Mouse (Mus musculus): ENCODE data around the gene Acss2. TPM values are rescaled to one million over a fixed set of nuclear protein-coding genes. Genes with fewer than 3 reads are reported as not detected.
"Not testable (repeated sequence)": the region's sequence is repeated elsewhere in the genome, so short reads cannot be mapped to it uniquely, and the experiment has no call there.

Acss2 gene
- polyA plus RNA-seq, 1 experiment from 2014 or later: 13.4 TPM

- Histone ChIP-seq H3K27me3 (no peaks in the 10 kb centered on the region), H3K9ac (no peak overlapping the region), H3K36me3 (no peaks in the 10 kb centered on the region), H3K4me3 (no peak overlapping the region), H3K9me3 (no peaks in the 10 kb centered on the region), H3K27ac (no peak overlapping the region), H3K4me1 (no peaks in the 10 kb centered on the region), H3K4me2 (no peak overlapping the region)
- no peak for ATAC-seq (ENCODE audit: insufficient number of reproducible peaks, low FRiP score, low TSS enrichment, low read depth)
- 77% methylated on average over 3 of the region's 3 CpGs for WGBS
Measured at GRCm38 (mm10) chr2:155603707-155604106, 86.0 kb downstream of the Acss2 start.

- WGBS: 33% methylated on average over 10 of the region's 10 CpGs
- 0 out of 2 replicates have a peak overlapping the region, but pooled peaks have one; percentile 20 for H3K9ac ChIP-seq
- H3K27ac ChIP-seq: 0 out of 2 replicates have a peak overlapping the region, but pooled peaks have one; percentile 11
- ATAC-seq (ENCODE audit: insufficient number of reproducible peaks, low FRiP score, low TSS enrichment, low read depth): no peak
- H3K27me3 ChIP-seq: no peaks in the 10 kb centered on the region
- no peaks in the 10 kb centered on the region for H3K36me3 ChIP-seq
- H3K4me1 ChIP-seq: no peaks in the 10 kb centered on the region
- no peak overlapping the region for H3K4me2 ChIP-seq
- H3K4me3 ChIP-seq: no peak overlapping the region
- no peaks in the 10 kb centered on the region for H3K9me3 ChIP-seq
Measured at GRCm38 (mm10) chr2:155604560-155605235, 87.0 kb downstream of the Acss2 start.

GRCm38 (mm10) chr2:155605236-155605589 lies 87.5 kb downstream of the Acss2 start:
- H3K9me3 ChIP-seq; H3K27me3 ChIP-seq; ATAC-seq (ENCODE audit: insufficient number of reproducible peaks, low FRiP score, low TSS enrichment, low read depth); H3K4me3 ChIP-seq; H3K4me1 ChIP-seq; H3K27ac ChIP-seq; H3K36me3 ChIP-seq; H3K4me2 ChIP-seq: not testable (repeated sequence)
- 55% methylated on average over 4 of the region's 4 CpGs for WGBS
- 0 out of 2 replicates have a peak overlapping the region, but pooled peaks have one; percentile 20 for H3K9ac ChIP-seq

GRCm38 (mm10) chr2:155606360-155606759 lies 88.6 kb downstream of the Acss2 start:
- WGBS: 78% methylated on average over 4 of the region's 4 CpGs
- no peaks in the 10 kb centered on the region for H3K27me3 ChIP-seq
- no peak overlapping the region for H3K9ac ChIP-seq
- no peaks in the 10 kb centered on the region for H3K36me3 ChIP-seq
- H3K9me3 ChIP-seq: no peaks in the 10 kb centered on the region
- no peak for ATAC-seq (ENCODE audit: insufficient number of reproducible peaks, low FRiP score, low TSS enrichment, low read depth)
- H3K4me2 ChIP-seq: no peak overlapping the region
- no peak overlapping the region for H3K27ac ChIP-seq
- H3K4me3 ChIP-seq: no peak overlapping the region
- H3K4me1 ChIP-seq: no peaks in the 10 kb centered on the region

GRCm38 (mm10) chr2:155610978-155611377 lies 93.2 kb downstream of the Acss2 start, which contains the start of gene Myh7b:
Gene Myh7b, plus strand, starts transcription at chr2:155611212.
- Histone ChIP-seq H3K4me2 (no peak within 1 kb of the TSS), H3K27ac (no peak within 1 kb of the TSS), H3K36me3 (no peaks in the 10 kb centered on the region), H3K9me3 (no peaks in the 10 kb centered on the region), H3K4me1 (peaks cover 11% of the 10 kb centered on the region; the same call in 1 of the 2 replicates), H3K27me3 (no peaks in the 10 kb centered on the region), H3K4me3 (no peak within 1 kb of the TSS), H3K9ac (no peak within 1 kb of the TSS)
- ATAC-seq (ENCODE audit: insufficient number of reproducible peaks, low FRiP score, low TSS enrichment, low read depth): no peak
- WGBS: 41% methylated on average over 4 of the region's 4 CpGs

GRCm38 (mm10) chr2:155611834-155612550 lies 94.2 kb downstream of the Acss2 start:
- Histone ChIP-seq H3K27ac (no peak overlapping the region), H3K4me3 (no peak overlapping the region), H3K9me3 (no peaks in the 10 kb centered on the region), H3K4me2 (no peak overlapping the region), H3K9ac (no peak overlapping the region), H3K27me3 (no peaks in the 10 kb centered on the region), H3K4me1 (peaks cover 11% of the 10 kb centered on the region; the same call in 1 of the 2 replicates), H3K36me3 (no peaks in the 10 kb centered on the region)
- no peak for ATAC-seq (ENCODE audit: insufficient number of reproducible peaks, low FRiP score, low TSS enrichment, low read depth)
- WGBS: 80% methylated on average over 9 of the region's 9 CpGs

GRCm38 (mm10) chr2:155613326-155613755 lies 95.6 kb downstream of the Acss2 start:
- no peaks in the 10 kb centered on the region for H3K9me3 ChIP-seq
- no peaks in the 10 kb centered on the region for H3K36me3 ChIP-seq
- H3K9ac ChIP-seq: no peak overlapping the region
- H3K4me2 ChIP-seq: peak overlapping the region; percentile 55
- H3K27ac ChIP-seq: no peak overlapping the region
- peaks cover 11% of the 10 kb centered on the region; the same call in 1 of the 2 replicates for H3K4me1 ChIP-seq
- no peaks in the 10 kb centered on the region for H3K27me3 ChIP-seq
- peak; percentile 64 for ATAC-seq (ENCODE audit: insufficient number of reproducible peaks, low FRiP score, low TSS enrichment, low read depth)
- H3K4me3 ChIP-seq: peak overlapping the region; percentile 34
- 2% methylated on average over 19 of the region's 20 CpGs for WGBS

GRCm38 (mm10) chr2:155613953-155614352 lies 96.2 kb downstream of the Acss2 start:
- Histone ChIP-seq H3K27ac (no peak overlapping the region), H3K4me3 (peak overlapping the region; percentile 34; the same call in 1 of the 2 replicates), H3K36me3 (no peaks in the 10 kb centered on the region), H3K27me3 (no peaks in the 10 kb centered on the region), H3K9me3 (no peaks in the 10 kb centered on the region), H3K9ac (no peak overlapping the region), H3K4me2 (peak overlapping the region; percentile 55; the same call in 1 of the 2 replicates), H3K4me1 (peaks cover 11% of the 10 kb centered on the region; the same call in 1 of the 2 replicates)
- 64% methylated on average over 8 of the region's 8 CpGs for WGBS
- ATAC-seq (ENCODE audit: insufficient number of reproducible peaks, low FRiP score, low TSS enrichment, low read depth): no peak

- Histone ChIP-seq H3K9ac (no peak overlapping the region), H3K36me3 (no peaks in the 10 kb centered on the region), H3K9me3 (no peaks in the 10 kb centered on the region), H3K27me3 (no peaks in the 10 kb centered on the region), H3K4me2 (no peak overlapping the region), H3K4me3 (no peak overlapping the region), H3K27ac (no peak overlapping the region), H3K4me1 (peaks cover 15% of the 10 kb centered on the region; the same call in 1 of the 2 replicates)
- 51% methylated on average over 6 of the region's 6 CpGs for WGBS
- no peak for ATAC-seq (ENCODE audit: insufficient number of reproducible peaks, low FRiP score, low TSS enrichment, low read depth)
Measured at GRCm38 (mm10) chr2:155616971-155617370, 99.2 kb downstream of the Acss2 start.

- H3K36me3 ChIP-seq: no peaks in the 10 kb centered on the region
- H3K4me1 ChIP-seq: peaks cover 7% of the 10 kb centered on the region; the same call in 1 of the 2 replicates
- H3K4me2 ChIP-seq: no peak overlapping the region
- H3K27ac ChIP-seq: no peak overlapping the region
- WGBS: 22% methylated on average over 8 of the region's 8 CpGs
- ATAC-seq (ENCODE audit: insufficient number of reproducible peaks, low FRiP score, low TSS enrichment, low read depth): peak; percentile 46; the same call in 1 of the 2 replicates
- no peak overlapping the region for H3K4me3 ChIP-seq
- no peak overlapping the region for H3K9ac ChIP-seq
- no peaks in the 10 kb centered on the region for H3K9me3 ChIP-seq
- 0 out of 2 replicates have a peak, but pooled peaks cover 5% of the 10 kb centered on the region for H3K27me3 ChIP-seq
Measured at GRCm38 (mm10) chr2:155619817-155620216, 102.1 kb downstream of the Acss2 start.

GRCm38 (mm10) chr2:155622606-155623005 lies 104.9 kb downstream of the Acss2 start:
- Histone ChIP-seq H3K4me1 (peaks cover 7% of the 10 kb centered on the region; the same call in 1 of the 2 replicates), H3K27ac (no peak overlapping the region), H3K4me3 (no peak overlapping the region), H3K9ac (no peak overlapping the region), H3K4me2 (no peak overlapping the region), H3K9me3 (no peaks in the 10 kb centered on the region), H3K36me3 (no peaks in the 10 kb centered on the region), H3K27me3 (peaks cover 25% of the 10 kb centered on the region)
- 22% methylated on average over 11 of the region's 11 CpGs for WGBS
- no peak for ATAC-seq (ENCODE audit: insufficient number of reproducible peaks, low FRiP score, low TSS enrichment, low read depth)

- Histone ChIP-seq H3K9me3 (no peaks in the 10 kb centered on the region), H3K4me1 (peaks cover 11% of the 10 kb centered on the region), H3K4me3 (no peak overlapping the region), H3K36me3 (0 out of 2 replicates have a peak, but pooled peaks cover 2% of the 10 kb centered on the region), H3K9ac (no peak overlapping the region), H3K4me2 (no peak overlapping the region), H3K27ac (no peak overlapping the region), H3K27me3 (peaks cover 39% of the 10 kb centered on the region)
- WGBS: 89% methylated on average over 6 of the region's 6 CpGs
- no peak for ATAC-seq (ENCODE audit: insufficient number of reproducible peaks, low FRiP score, low TSS enrichment, low read depth)
Measured at GRCm38 (mm10) chr2:155623996-155624395, 106.2 kb downstream of the Acss2 start.

Measured in limb, embryonic 15.5 days (tissue).